Mouse (Mus musculus) neural tube, embryonic 12.5 days (tissue): ENCODE results near the gene Trmt1l. TPM values are rescaled to one million over a fixed set of nuclear protein-coding genes. Genes with fewer than 3 reads are reported as not detected.
"Not testable (repeated sequence)": the region's sequence is repeated elsewhere in the genome, so short reads cannot be mapped to it uniquely, and the experiment has no call there.

Source experiments
- ATAC-seq: fragments of 200-750 bp; cut with Nextera tagmentation; 2 replicates; pipeline ENCODE4 v1.8.0; 2017; ENCODE audit warnings: low read depth, mild to moderate bottlenecking, moderate TSS enrichment, moderate library complexity; ENCODE audit not compliant: low FRiP score
- H3K27ac ChIP-seq: fragments of 300-500 bp; sonication (generic); 2 replicates; pipeline ENCODE4 v1.5.1; 2016
- H3K27me3 ChIP-seq: fragments of 300-500 bp; sonication (generic); replicated peaks from 2 replicates; pipeline ENCODE4 v1.6.1; 2016; ENCODE audit warnings: mild to moderate bottlenecking
- H3K36me3 ChIP-seq: fragments of 300-500 bp; sonication (generic); 2 replicates; pipeline ENCODE4 v1.6.1; 2016; ENCODE audit warnings: mild to moderate bottlenecking
- H3K4me1 ChIP-seq: fragments of 300-500 bp; sonication (generic); 2 replicates; pipeline ENCODE4 v1.6.1; 2016
- H3K4me2 ChIP-seq: fragments of 300-500 bp; sonication (generic); replicated peaks from 2 replicates; pipeline ENCODE4 v1.6.1; 2016; ENCODE audit warnings: mild to moderate bottlenecking
- H3K4me3 ChIP-seq: fragments of 300-500 bp; sonication (generic); 2 replicates; pipeline ENCODE4 v1.5.1; 2016
- H3K9ac ChIP-seq: fragments of 300-500 bp; sonication (generic); 2 replicates; pipeline ENCODE4 v1.6.1; 2016; ENCODE audit warnings: mild to moderate bottlenecking
- H3K9me3 ChIP-seq: fragments of 300-500 bp; sonication (generic); 2 replicates; pipeline ENCODE4 v1.6.1; 2016; ENCODE audit warnings: mild to moderate bottlenecking
- WGBS: fragments of 180-500 bp; shearing (Covaris S2); methylation state at CpG from one replicate; pipeline ENCODE4 v1.1.7; 2016; 5-methylcytosine and 5-hydroxymethylcytosine counted together
- polyA plus RNA-seq: library from polyadenylated mRNA; unstranded; fragments of >200 nt; fragmentation: Nextera tagmentation; extraction: Ambion mirVana; gene quantifications from 2 replicates; pipeline ENCODE4 v1.2.1, GENCODE M21; 2016

Trmt1l gene
- polyA plus RNA-seq, 1 experiment from 2014 or later = 56.8 TPM

- Histone ChIP-seq H3K36me3 (peaks cover 42% of the 10 kb centered on the region), H3K4me1 (no peaks in the 10 kb centered on the region), H3K9me3 (no peaks in the 10 kb centered on the region), H3K27ac (no peak overlapping the region), H3K4me2 (no peak overlapping the region), H3K27me3 (no peaks in the 10 kb centered on the region), H3K4me3 (no peak overlapping the region), H3K9ac (no peak overlapping the region)
- ATAC-seq = no peak
- 83% methylated on average over 9 of the region's 9 CpGs for WGBS
Observed at GRCm38 (mm10) chr1:151461265-151461664, 32.9 kb downstream of the Trmt1l start.

GRCm38 (mm10) chr1:151464914-151465313, 36.6 kb downstream of the Trmt1l start:
- ATAC-seq = no peak
- no peak overlapping the region for H3K9ac ChIP-seq
- H3K4me2 ChIP-seq = no peak overlapping the region
- WGBS = 73% methylated on average over 4 of the region's 4 CpGs
- H3K4me3 ChIP-seq = no peak overlapping the region
- no peak overlapping the region for H3K27ac ChIP-seq
- peaks cover 28% of the 10 kb centered on the region for H3K36me3 ChIP-seq
- no peaks in the 10 kb centered on the region for H3K27me3 ChIP-seq
- no peaks in the 10 kb centered on the region for H3K9me3 ChIP-seq
- H3K4me1 ChIP-seq = no peaks in the 10 kb centered on the region

GRCm38 (mm10) chr1:151466571-151466970, 38.2 kb downstream of the Trmt1l start:
- no peak for ATAC-seq
- Histone ChIP-seq H3K9me3 (no peaks in the 10 kb centered on the region), H3K4me2 (no peak overlapping the region), H3K9ac (no peak overlapping the region), H3K36me3 (peaks cover 21% of the 10 kb centered on the region), H3K4me1 (peaks cover 3% of the 10 kb centered on the region; the same call in 1 of the 2 replicates), H3K27me3 (no peaks in the 10 kb centered on the region), H3K4me3 (no peak overlapping the region), H3K27ac (no peak overlapping the region)
- 92% methylated on average over 4 of the region's 4 CpGs for WGBS

- H3K9ac ChIP-seq = no peak overlapping the region
- no peaks in the 10 kb centered on the region for H3K9me3 ChIP-seq
- no peak overlapping the region for H3K4me3 ChIP-seq
- H3K4me2 ChIP-seq = no peak overlapping the region
- no peak for ATAC-seq
- no peak overlapping the region for H3K27ac ChIP-seq
- no peaks in the 10 kb centered on the region for H3K27me3 ChIP-seq
- 46% methylated on average over 7 of the region's 7 CpGs for WGBS
- peaks cover 3% of the 10 kb centered on the region; the same call in 1 of the 2 replicates for H3K4me1 ChIP-seq
- H3K36me3 ChIP-seq = peaks cover 61% of the 10 kb centered on the region
Observed at GRCm38 (mm10) chr1:151471429-151471828, 43.1 kb downstream of the Trmt1l start.

- H3K9me3 ChIP-seq, H3K27ac ChIP-seq, H3K4me2 ChIP-seq, H3K27me3 ChIP-seq, H3K9ac ChIP-seq, H3K4me1 ChIP-seq, ATAC-seq, H3K4me3 ChIP-seq: not testable (repeated sequence)
- WGBS = 96% methylated on average over 8 of the region's 8 CpGs
- H3K36me3 ChIP-seq = peaks cover 67% of the 10 kb centered on the region
Observed at GRCm38 (mm10) chr1:151472386-151472785, 44.0 kb downstream of the Trmt1l start.

- ATAC-seq = no peak
- WGBS = 93% methylated on average over 1 of the region's 1 CpGs
- peaks cover 6% of the 10 kb centered on the region; the same call in 1 of the 2 replicates for H3K4me1 ChIP-seq
- no peak overlapping the region for H3K4me3 ChIP-seq
- no peak overlapping the region for H3K4me2 ChIP-seq
- H3K36me3 ChIP-seq = peaks cover 7% of the 10 kb centered on the region
- H3K9me3 ChIP-seq = no peaks in the 10 kb centered on the region
- H3K27ac ChIP-seq = no peak overlapping the region
- no peaks in the 10 kb centered on the region for H3K27me3 ChIP-seq
- H3K9ac ChIP-seq = no peak overlapping the region
Observed at GRCm38 (mm10) chr1:151482497-151482896, 54.2 kb downstream of the Trmt1l start.

- H3K27ac ChIP-seq = no peak overlapping the region
- peaks cover 6% of the 10 kb centered on the region; the same call in 1 of the 2 replicates for H3K4me1 ChIP-seq
- ATAC-seq = no peak
- peaks cover 4% of the 10 kb centered on the region; the same call in 1 of the 2 replicates for H3K36me3 ChIP-seq
- no peaks in the 10 kb centered on the region for H3K27me3 ChIP-seq
- H3K9me3 ChIP-seq = no peaks in the 10 kb centered on the region
- no peak overlapping the region for H3K4me2 ChIP-seq
- H3K4me3 ChIP-seq = no peak overlapping the region
- 85% methylated on average over 1 of the region's 1 CpGs for WGBS
- H3K9ac ChIP-seq = no peak overlapping the region
Observed at GRCm38 (mm10) chr1:151483568-151483967, 55.2 kb downstream of the Trmt1l start.

GRCm38 (mm10) chr1:151484754-151485153, 56.4 kb downstream of the Trmt1l start:
- Histone ChIP-seq H3K27me3 (no peaks in the 10 kb centered on the region), H3K9ac (no peak overlapping the region), H3K4me2 (no peak overlapping the region), H3K27ac (no peak overlapping the region), H3K9me3 (no peaks in the 10 kb centered on the region), H3K4me3 (no peak overlapping the region), H3K4me1 (no peaks in the 10 kb centered on the region), H3K36me3 (peaks cover 4% of the 10 kb centered on the region; the same call in 1 of the 2 replicates)
- no peak for ATAC-seq
- WGBS = 79% methylated on average over 5 of the region's 5 CpGs

- no peak for ATAC-seq
- Histone ChIP-seq H3K9me3 (no peaks in the 10 kb centered on the region), H3K27ac (no peak overlapping the region), H3K4me3 (no peak overlapping the region), H3K4me2 (no peak overlapping the region), H3K27me3 (no peaks in the 10 kb centered on the region), H3K9ac (no peak overlapping the region), H3K36me3 (no peaks in the 10 kb centered on the region), H3K4me1 (no peaks in the 10 kb centered on the region; the same call in 1 of the 2 replicates)
- 89% methylated on average over 6 of the region's 6 CpGs for WGBS
Observed at GRCm38 (mm10) chr1:151489806-151490205, 61.5 kb downstream of the Trmt1l start.

GRCm38 (mm10) chr1:151492419-151492818, 64.1 kb downstream of the Trmt1l start:
- H3K27ac ChIP-seq = no peak overlapping the region
- no peak overlapping the region for H3K4me3 ChIP-seq
- H3K27me3 ChIP-seq = no peaks in the 10 kb centered on the region
- no peak for ATAC-seq
- no peak overlapping the region for H3K9ac ChIP-seq
- no peaks in the 10 kb centered on the region; the same call in 1 of the 2 replicates for H3K4me1 ChIP-seq
- H3K36me3 ChIP-seq = no peaks in the 10 kb centered on the region
- no peaks in the 10 kb centered on the region for H3K9me3 ChIP-seq
- WGBS = 56% methylated on average over 1 of the region's 1 CpGs
- no peak overlapping the region for H3K4me2 ChIP-seq

GRCm38 (mm10) chr1:151493826-151494225, 65.5 kb downstream of the Trmt1l start:
- H3K4me2 ChIP-seq = no peak overlapping the region
- H3K9ac ChIP-seq = no peak overlapping the region
- H3K27me3 ChIP-seq = no peaks in the 10 kb centered on the region
- no peak overlapping the region for H3K4me3 ChIP-seq
- no peaks in the 10 kb centered on the region for H3K36me3 ChIP-seq
- H3K27ac ChIP-seq = no peak overlapping the region
- peaks cover 7% of the 10 kb centered on the region for H3K4me1 ChIP-seq
- no peak for ATAC-seq
- no peaks in the 10 kb centered on the region for H3K9me3 ChIP-seq

- Histone ChIP-seq H3K4me2 (no peak overlapping the region), H3K9ac (no peak overlapping the region), H3K9me3 (no peaks in the 10 kb centered on the region), H3K4me3 (no peak overlapping the region), H3K36me3 (no peaks in the 10 kb centered on the region), H3K27ac (no peak overlapping the region), H3K27me3 (no peaks in the 10 kb centered on the region), H3K4me1 (peaks cover 8% of the 10 kb centered on the region)
- ATAC-seq = no peak
- WGBS = 88% methylated on average over 6 of the region's 6 CpGs
Observed at GRCm38 (mm10) chr1:151494711-151495110, 66.4 kb downstream of the Trmt1l start.

- no peak overlapping the region for H3K4me2 ChIP-seq
- H3K27ac ChIP-seq = no peak overlapping the region
- no peaks in the 10 kb centered on the region for H3K9me3 ChIP-seq
- H3K36me3 ChIP-seq = no peaks in the 10 kb centered on the region
- no peaks in the 10 kb centered on the region for H3K27me3 ChIP-seq
- no peak for ATAC-seq
- no peak overlapping the region for H3K4me3 ChIP-seq
- no peak overlapping the region for H3K9ac ChIP-seq
- WGBS = 95% methylated on average over 2 of the region's 2 CpGs
- peaks cover 8% of the 10 kb centered on the region for H3K4me1 ChIP-seq
Observed at GRCm38 (mm10) chr1:151495635-151496285, 67.4 kb downstream of the Trmt1l start.
